Mouse (Mus musculus): ENCODE results near the gene Lrmp.

DNA sequence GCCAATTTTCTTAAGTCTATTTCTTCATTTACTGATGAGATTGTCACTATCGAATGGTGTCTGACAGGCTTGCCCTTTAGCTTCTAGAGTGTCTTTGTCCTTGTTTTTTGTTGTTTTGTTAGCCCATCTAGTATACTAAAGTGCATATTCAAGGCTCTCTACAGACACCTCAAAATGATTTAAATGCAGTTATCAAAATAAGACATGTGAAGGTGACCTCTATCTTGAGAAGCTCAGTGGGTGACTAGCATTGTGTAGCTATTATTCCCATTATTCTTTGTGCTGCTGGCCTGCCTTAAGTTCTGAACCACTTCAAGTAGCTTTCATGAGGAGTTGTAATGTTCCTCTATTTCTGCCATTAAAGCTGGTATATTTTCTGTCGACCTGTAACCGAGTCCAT is 100.4 kb downstream of the Lrmp start:
- TF ChIP-seq GATA1 (IDR thresholded peaks at IDR 0.05; ENCODE audit: low read length) (no peak), TAL1 (IDR thresholded peaks at IDR 0.05; ENCODE audit: low read length) (no peak)

All from erythroblast, embryonic 14.5 days (primary cell).